Mouse (Mus musculus) liver, adult 2 months (tissue): Measurements from ENCODE around the gene Anapc10.

Source experiments
- CTCF ChIP-seq: fragments of 200-500 bp; IDR thresholded peaks from 2 replicates; pipeline ENCODE4 v1.5.1; 2011; ENCODE audit warnings: low read depth, low read length, control low read depth
- POLR2A ChIP-seq: fragments of 200-500 bp; IDR thresholded peaks from 2 replicates; pipeline ENCODE4 v1.6.1; 2011; ENCODE audit warnings: low read length, control low read depth; ENCODE audit not compliant: insufficient read depth; ENCODE audit errors: extremely low read depth

DNA sequence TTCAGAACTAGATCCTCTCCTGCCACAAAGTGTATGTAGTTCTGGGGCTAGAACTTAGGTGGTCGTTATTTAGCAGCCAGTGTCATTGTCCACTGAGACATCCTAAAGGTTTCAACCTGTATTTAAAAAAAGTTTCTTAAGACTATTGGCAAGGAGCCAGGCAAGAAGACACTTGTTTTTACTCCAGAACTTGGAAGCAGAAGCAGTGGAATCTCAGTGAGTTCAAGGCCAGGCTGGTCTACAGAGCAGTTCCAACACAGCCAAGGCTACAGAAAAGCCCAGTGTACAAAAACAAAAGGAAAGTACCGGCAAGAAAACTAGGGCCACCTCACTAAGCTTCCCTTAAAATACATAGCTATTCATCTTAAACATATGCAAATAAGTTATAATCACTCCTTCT, 19.1 kb upstream of the Anapc10 start:
- no peak for TF ChIP-seq POLR2A
- no peak for TF ChIP-seq CTCF
